Mouse (Mus musculus): ENCODE measurements around the gene Jagn1. TPM values are rescaled to one million over a fixed set of nuclear protein-coding genes. Genes with fewer than 3 reads are reported as not detected.

The Jagn1 gene
- polyA plus RNA-seq, 1 experiment from 2014 or later, result 74.0 TPM

GRCm38 (mm10) chr6:113410001-113410400 is 32.4 kb upstream of the Jagn1 start:
- WGBS, result 38% methylated on average over 1 of the region's 1 CpGs
- H3K9ac ChIP-seq (ENCODE audit: low read length), result no peak overlapping the region
- H3K4me1 ChIP-seq (replicated peaks; ENCODE audit: control insufficient read depth, insufficient read depth, low read length), result no peaks in the 10 kb centered on the region
- H3K4me2 ChIP-seq (ENCODE audit: low read depth, low read length), result no peak overlapping the region
- no peak for ATAC-seq (ENCODE audit: low read depth)
- H3K36me3 ChIP-seq (ENCODE audit: control insufficient read depth, insufficient read depth, low read length), result 0 out of 2 replicates have a peak, but pooled peaks cover 1% of the 10 kb centered on the region
- no peaks in the 10 kb centered on the region for H3K27me3 ChIP-seq (ENCODE audit: control insufficient read depth, insufficient read depth, low read depth, low read length)
- H3K27ac ChIP-seq (ENCODE audit: low read length), result no peak overlapping the region
- no peak overlapping the region for H3K4me3 ChIP-seq (ENCODE audit: low read length)
- 0 out of 2 replicates have a peak, but pooled peaks cover 2% of the 10 kb centered on the region for H3K9me3 ChIP-seq (ENCODE audit: control insufficient read depth, low read length)

GRCm38 (mm10) chr6:113416416-113416815 is 26.0 kb upstream of the Jagn1 start:
- peaks cover 6% of the 10 kb centered on the region; the same call in 1 of the 2 replicates for H3K36me3 ChIP-seq (ENCODE audit: control insufficient read depth, insufficient read depth, low read length)
- H3K9ac ChIP-seq (ENCODE audit: low read length), result no peak overlapping the region
- 57% methylated on average over 5 of the region's 5 CpGs for WGBS
- H3K27me3 ChIP-seq (ENCODE audit: control insufficient read depth, insufficient read depth, low read depth, low read length), result no peaks in the 10 kb centered on the region
- H3K4me1 ChIP-seq (replicated peaks; ENCODE audit: control insufficient read depth, insufficient read depth, low read length), result peaks cover 15% of the 10 kb centered on the region
- H3K9me3 ChIP-seq (ENCODE audit: control insufficient read depth, low read length), result no peaks in the 10 kb centered on the region
- no peak for ATAC-seq (ENCODE audit: low read depth)
- no peak overlapping the region for H3K4me3 ChIP-seq (ENCODE audit: low read length)
- H3K4me2 ChIP-seq (ENCODE audit: low read depth, low read length), result no peak overlapping the region
- no peak overlapping the region for H3K27ac ChIP-seq (ENCODE audit: low read length)

- WGBS, result 11% methylated on average over 16 of the region's 16 CpGs
- H3K4me3 ChIP-seq (ENCODE audit: low read length), result peak overlapping the region; percentile 82
- no peaks in the 10 kb centered on the region for H3K27me3 ChIP-seq (ENCODE audit: control insufficient read depth, insufficient read depth, low read depth, low read length)
- H3K9me3 ChIP-seq (ENCODE audit: control insufficient read depth, low read length), result no peaks in the 10 kb centered on the region
- ATAC-seq (ENCODE audit: low read depth), result peak; percentile 63
- H3K4me2 ChIP-seq (ENCODE audit: low read depth, low read length), result peak overlapping the region; percentile 97
- peak overlapping the region; percentile 31 for H3K27ac ChIP-seq (ENCODE audit: low read length)
- peaks cover 6% of the 10 kb centered on the region; the same call in 1 of the 2 replicates for H3K36me3 ChIP-seq (ENCODE audit: control insufficient read depth, insufficient read depth, low read length)
- peak overlapping the region; percentile 85 for H3K9ac ChIP-seq (ENCODE audit: low read length)
- H3K4me1 ChIP-seq (replicated peaks; ENCODE audit: control insufficient read depth, insufficient read depth, low read length), result peaks cover 15% of the 10 kb centered on the region
Measured at GRCm38 (mm10) chr6:113418441-113419198, 23.7 kb upstream of the Jagn1 start.

GRCm38 (mm10) chr6:113419199-113419587 is 23.2 kb upstream of the Jagn1 start, which contains the start of gene Rpusd3:
Rpusd3 (minus strand) TSS chr6:113419340.
- H3K9me3 ChIP-seq (ENCODE audit: control insufficient read depth, low read length), result no peaks in the 10 kb centered on the region
- H3K36me3 ChIP-seq (ENCODE audit: control insufficient read depth, insufficient read depth, low read length), result peaks cover 6% of the 10 kb centered on the region; the same call in 1 of the 2 replicates
- peak; percentile 99 for ATAC-seq (ENCODE audit: low read depth)
- WGBS, result 0% methylated on average over 25 of the region's 25 CpGs
- H3K4me3 ChIP-seq (ENCODE audit: low read length), result peak within 1 kb of the TSS; percentile 82
- H3K4me2 ChIP-seq (ENCODE audit: low read depth, low read length), result peak within 1 kb of the TSS; percentile 97
- H3K9ac ChIP-seq (ENCODE audit: low read length), result peak within 1 kb of the TSS; percentile 85
- H3K27me3 ChIP-seq (ENCODE audit: control insufficient read depth, insufficient read depth, low read depth, low read length), result no peaks in the 10 kb centered on the region
- peaks cover 15% of the 10 kb centered on the region for H3K4me1 ChIP-seq (replicated peaks; ENCODE audit: control insufficient read depth, insufficient read depth, low read length)
- H3K27ac ChIP-seq (ENCODE audit: low read length), result peak within 1 kb of the TSS; percentile 31

GRCm38 (mm10) chr6:113423000-113423399 is 19.4 kb upstream of the Jagn1 start:
- H3K27ac ChIP-seq (ENCODE audit: low read length), result no peak overlapping the region

GRCm38 (mm10) chr6:113424187-113424586 is 18.2 kb upstream of the Jagn1 start:
- WGBS, result 80% methylated on average over 7 of the region's 7 CpGs
- no peak for ATAC-seq (ENCODE audit: low read depth)
- H3K27ac ChIP-seq (ENCODE audit: low read length), result no peak overlapping the region
- H3K4me3 ChIP-seq (ENCODE audit: low read length), result no peak overlapping the region
- no peaks in the 10 kb centered on the region for H3K36me3 ChIP-seq (ENCODE audit: control insufficient read depth, insufficient read depth, low read length)
- H3K9me3 ChIP-seq (ENCODE audit: control insufficient read depth, low read length), result no peaks in the 10 kb centered on the region
- H3K9ac ChIP-seq (ENCODE audit: low read length), result no peak overlapping the region
- peaks cover 4% of the 10 kb centered on the region; the same call in 1 of the 2 replicates for H3K4me1 ChIP-seq (replicated peaks; ENCODE audit: control insufficient read depth, insufficient read depth, low read length)
- no peak overlapping the region for H3K4me2 ChIP-seq (ENCODE audit: low read depth, low read length)
- no peaks in the 10 kb centered on the region for H3K27me3 ChIP-seq (ENCODE audit: control insufficient read depth, insufficient read depth, low read depth, low read length)

More at GRCm38 (mm10) chr6:113423000-113423399, 19.4 kb upstream of the Jagn1 start:
- H3K4me1 ChIP-seq (replicated peaks; ENCODE audit: control insufficient read depth, insufficient read depth, low read length), result peaks cover 11% of the 10 kb centered on the region
- no peak overlapping the region for H3K4me3 ChIP-seq (ENCODE audit: low read length)
- no peaks in the 10 kb centered on the region for H3K27me3 ChIP-seq (ENCODE audit: control insufficient read depth, insufficient read depth, low read depth, low read length)
- H3K9me3 ChIP-seq (ENCODE audit: control insufficient read depth, low read length), result no peaks in the 10 kb centered on the region
- no peak overlapping the region for H3K4me2 ChIP-seq (ENCODE audit: low read depth, low read length)
- no peaks in the 10 kb centered on the region for H3K36me3 ChIP-seq (ENCODE audit: control insufficient read depth, insufficient read depth, low read length)
- 58% methylated on average over 4 of the region's 4 CpGs for WGBS
- H3K9ac ChIP-seq (ENCODE audit: low read length), result no peak overlapping the region
- no peak for ATAC-seq (ENCODE audit: low read depth)

- Histone ChIP-seq H3K4me3 (ENCODE audit: low read length) (no peak overlapping the region), H3K27ac (ENCODE audit: low read length) (no peak overlapping the region), H3K4me2 (ENCODE audit: low read depth, low read length) (no peak overlapping the region), H3K27me3 (ENCODE audit: control insufficient read depth, insufficient read depth, low read depth, low read length) (no peaks in the 10 kb centered on the region), H3K9me3 (ENCODE audit: control insufficient read depth, low read length) (no peaks in the 10 kb centered on the region), H3K4me1 (replicated peaks; ENCODE audit: control insufficient read depth, insufficient read depth, low read length) (no peaks in the 10 kb centered on the region), H3K9ac (ENCODE audit: low read length) (no peak overlapping the region), H3K36me3 (ENCODE audit: control insufficient read depth, insufficient read depth, low read length) (no peaks in the 10 kb centered on the region)
- ATAC-seq (ENCODE audit: low read depth), result no peak
- 83% methylated on average over 4 of the region's 4 CpGs for WGBS
Measured at GRCm38 (mm10) chr6:113426696-113427095, 15.7 kb upstream of the Jagn1 start.

- ATAC-seq (ENCODE audit: low read depth), result no peak
- Histone ChIP-seq H3K4me2 (ENCODE audit: low read depth, low read length) (no peak overlapping the region), H3K4me1 (replicated peaks; ENCODE audit: control insufficient read depth, insufficient read depth, low read length) (no peaks in the 10 kb centered on the region), H3K9ac (ENCODE audit: low read length) (no peak overlapping the region), H3K27me3 (ENCODE audit: control insufficient read depth, insufficient read depth, low read depth, low read length) (no peaks in the 10 kb centered on the region), H3K4me3 (ENCODE audit: low read length) (no peak overlapping the region), H3K36me3 (ENCODE audit: control insufficient read depth, insufficient read depth, low read length) (no peaks in the 10 kb centered on the region), H3K27ac (ENCODE audit: low read length) (no peak overlapping the region), H3K9me3 (ENCODE audit: control insufficient read depth, low read length) (no peaks in the 10 kb centered on the region)
- WGBS, result 49% methylated on average over 3 of the region's 3 CpGs
Measured at GRCm38 (mm10) chr6:113427397-113427796, 15.0 kb upstream of the Jagn1 start.

- Histone ChIP-seq H3K4me3 (ENCODE audit: low read length) (no peak overlapping the region), H3K36me3 (ENCODE audit: control insufficient read depth, insufficient read depth, low read length) (no peaks in the 10 kb centered on the region), H3K4me2 (ENCODE audit: low read depth, low read length) (no peak overlapping the region), H3K9ac (ENCODE audit: low read length) (no peak overlapping the region), H3K27ac (ENCODE audit: low read length) (no peak overlapping the region), H3K9me3 (ENCODE audit: control insufficient read depth, low read length) (no peaks in the 10 kb centered on the region), H3K27me3 (ENCODE audit: control insufficient read depth, insufficient read depth, low read depth, low read length) (no peaks in the 10 kb centered on the region), H3K4me1 (replicated peaks; ENCODE audit: control insufficient read depth, insufficient read depth, low read length) (no peaks in the 10 kb centered on the region)
- 84% methylated on average over 16 of the region's 16 CpGs for WGBS
- no peak for ATAC-seq (ENCODE audit: low read depth)
Measured at GRCm38 (mm10) chr6:113428006-113428405, 14.4 kb upstream of the Jagn1 start.

Data from lung, embryonic 16.5 days (tissue).